Comparison of ENCODE assay signal across 16 mouse cellular contexts in the genomic region with DNA sequence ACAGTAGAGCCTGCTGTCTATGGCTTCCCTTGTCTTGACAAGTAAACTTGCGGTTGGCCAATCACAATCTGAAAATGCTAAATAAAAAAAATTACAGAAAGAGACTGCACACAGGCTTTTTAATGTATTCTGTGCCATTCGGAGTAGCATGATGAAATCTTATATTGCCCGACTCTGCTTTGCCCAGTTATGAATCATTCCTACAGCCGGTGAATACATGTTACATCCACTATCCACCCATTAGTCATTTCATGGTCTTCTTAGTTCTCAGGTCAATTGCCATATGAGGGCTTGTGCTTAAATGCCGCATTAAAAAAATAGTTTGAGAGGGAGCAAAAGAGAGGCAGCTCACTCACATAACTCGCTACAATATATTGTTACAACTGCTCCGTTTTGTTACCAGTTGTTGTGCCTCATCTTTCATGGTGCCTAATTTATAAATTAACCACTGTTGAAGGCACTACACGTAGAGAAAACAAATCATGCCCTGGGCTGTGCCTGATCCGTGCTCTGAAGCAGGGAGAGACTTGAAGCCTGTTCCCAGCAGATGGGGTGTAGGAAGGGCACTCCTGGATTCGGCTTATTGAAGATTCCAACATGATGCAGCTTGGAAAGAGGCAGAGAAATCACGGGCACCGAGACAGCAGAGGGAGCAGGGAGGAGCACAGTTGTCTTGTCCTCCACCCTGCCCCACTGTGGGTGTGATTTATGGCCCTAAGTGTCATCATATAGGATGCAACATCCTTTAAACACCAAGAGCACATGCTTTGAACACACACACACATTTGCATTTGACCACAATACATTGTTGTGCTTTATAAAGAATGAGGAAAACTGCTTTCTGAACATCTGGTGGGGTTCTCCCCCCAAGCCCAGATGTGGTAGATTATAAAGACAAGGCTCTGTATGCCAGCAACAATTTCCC.
A peak's percentile ranks its signal among the peaks of the same experiment; 100 is the strongest.
DNase-seq lines count a peak whose midpoint lies in the region; ATAC-seq lines count a peak whose summit lies in the region.
"Had no signal": no experiment of that assay in that cellular context is flagged by ENCODE, and none has a peak within 500 bp of the region (broad histone marks: within the 10 kb centered on the region; RNA-seq: fewer than 3 reads in every experiment).

No protein-coding gene starts in this region.

- no peak overlapping the region for H3K4me3 ChIP-seq in hindbrain, embryonic 10.5 days
- H3K4me3 ChIP-seq in hindbrain, embryonic 12.5 days, result no peak overlapping the region
- H3K4me3 ChIP-seq in embryonic facial prominence, embryonic 14.5 days (ENCODE audit: low read depth, low read length), result no peak overlapping the region
- H3K4me3 ChIP-seq in limb, embryonic 15.5 days, result no peak overlapping the region
- H3K4me3 ChIP-seq: heart, embryonic 12.5 days; intestine, embryonic 15.5 days had no signal

- peaks cover 15% of the 10 kb centered on the region for H3K4me1 ChIP-seq in hindbrain, embryonic 10.5 days (replicated peaks)
- peaks cover 24% of the 10 kb centered on the region for H3K4me1 ChIP-seq in hindbrain, embryonic 12.5 days
- peaks cover 11% of the 10 kb centered on the region; the same call in 1 of the 2 replicates for H3K4me1 ChIP-seq in embryonic facial prominence, embryonic 14.5 days (ENCODE audit: control insufficient read depth, insufficient read depth, low read length)
- H3K4me1 ChIP-seq in limb, embryonic 15.5 days, result peaks cover 20% of the 10 kb centered on the region
- H3K4me1 ChIP-seq: heart, embryonic 12.5 days; intestine, embryonic 15.5 days had no signal

- 87% methylated on average over 12 of the region's 12 CpGs for WGBS in hindbrain, embryonic 10.5 days
- 74% methylated on average over 12 of the region's 12 CpGs for WGBS in hindbrain, embryonic 12.5 days
- WGBS in embryonic facial prominence, embryonic 14.5 days, result 49% methylated on average over 12 of the region's 12 CpGs
- WGBS in limb, embryonic 15.5 days, result 52% methylated on average over 12 of the region's 12 CpGs

- H3K9me3 ChIP-seq in hindbrain, embryonic 10.5 days, result no peaks in the 10 kb centered on the region
- H3K9me3 ChIP-seq in hindbrain, embryonic 12.5 days (replicated peaks), result no peaks in the 10 kb centered on the region
- no peaks in the 10 kb centered on the region for H3K9me3 ChIP-seq in embryonic facial prominence, embryonic 14.5 days (ENCODE audit: control insufficient read depth, low read length)
- no peaks in the 10 kb centered on the region for H3K9me3 ChIP-seq in limb, embryonic 15.5 days
- H3K9me3 ChIP-seq: heart, embryonic 12.5 days; intestine, embryonic 15.5 days had no signal

- no peak overlapping the region for H3K4me2 ChIP-seq in hindbrain, embryonic 12.5 days (replicated peaks)
- H3K4me2 ChIP-seq in embryonic facial prominence, embryonic 14.5 days (ENCODE audit: low read depth, low read length), result no peak overlapping the region
- no peak overlapping the region for H3K4me2 ChIP-seq in limb, embryonic 15.5 days
- H3K4me2 ChIP-seq: heart, embryonic 12.5 days; intestine, embryonic 15.5 days; lung, embryonic 14.5 days had no signal

- peak overlapping the region; percentile 53; the same call in 1 of the 2 replicates for H3K27ac ChIP-seq in hindbrain, embryonic 10.5 days
- no peak overlapping the region for H3K27ac ChIP-seq in hindbrain, embryonic 12.5 days
- peak overlapping the region; percentile 53 for H3K27ac ChIP-seq in embryonic facial prominence, embryonic 14.5 days (replicated peaks; ENCODE audit: low read depth, low read length)
- peak overlapping the region; percentile 65 for H3K27ac ChIP-seq in limb, embryonic 15.5 days
- H3K27ac ChIP-seq: intestine, embryonic 15.5 days; kidney, postnatal 0 days had no signal

- H3K36me3 ChIP-seq in hindbrain, embryonic 10.5 days, result no peaks in the 10 kb centered on the region
- H3K36me3 ChIP-seq in hindbrain, embryonic 12.5 days, result no peaks in the 10 kb centered on the region
- no peaks in the 10 kb centered on the region for H3K36me3 ChIP-seq in embryonic facial prominence, embryonic 14.5 days (ENCODE audit: control insufficient read depth, insufficient read depth, low read length)
- no peaks in the 10 kb centered on the region for H3K36me3 ChIP-seq in limb, embryonic 15.5 days
- H3K36me3 ChIP-seq: heart, embryonic 12.5 days; intestine, embryonic 15.5 days had no signal

- no peak overlapping the region for H3K9ac ChIP-seq in hindbrain, embryonic 12.5 days
- no peak overlapping the region for H3K9ac ChIP-seq in embryonic facial prominence, embryonic 14.5 days (ENCODE audit: low read depth, low read length)
- H3K9ac ChIP-seq in limb, embryonic 15.5 days, result no peak overlapping the region
- H3K9ac ChIP-seq: heart, embryonic 12.5 days; intestine, embryonic 15.5 days; lung, embryonic 14.5 days had no signal

- H3K27me3 ChIP-seq in hindbrain, embryonic 10.5 days (ENCODE audit: insufficient read depth, poor library complexity, severe bottlenecking), result peaks cover 3% of the 10 kb centered on the region; the same call in 1 of the 2 replicates
- no peaks in the 10 kb centered on the region for H3K27me3 ChIP-seq in hindbrain, embryonic 12.5 days
- no peaks in the 10 kb centered on the region for H3K27me3 ChIP-seq in embryonic facial prominence, embryonic 14.5 days (replicated peaks; ENCODE audit: control insufficient read depth, insufficient read depth, low read length)
- no peaks in the 10 kb centered on the region for H3K27me3 ChIP-seq in limb, embryonic 15.5 days
- H3K27me3 ChIP-seq: intestine, embryonic 15.5 days had no signal

- no peak for DNase-seq in hindbrain, embryonic 10.5 days (ENCODE audit: low spot score)
- DNase-seq in 3T3-L1 (ENCODE audit: low read depth, low spot score), result peak; percentile 73
- DNase-seq in embryonic facial prominence, embryonic 14.5 days (ENCODE audit: low spot score), result peak; percentile 64
- DNase-seq in kidney, adult 9 months, result no peak
- no peak for DNase-seq in adipocyte (ENCODE audit: low spot score)
- DNase-seq: B cell, adult 2 months; cerebellum, adult 2 months; gastrocnemius, postnatal 14 days; heart, postnatal 4 days; lung, embryonic 14.5 days had no signal

- ATAC-seq in hindbrain, embryonic 12.5 days (ENCODE audit: low FRiP score), result no peak
- 0 out of 2 replicates have a peak, but pooled peaks have one; percentile 44 for ATAC-seq in embryonic facial prominence, embryonic 14.5 days (ENCODE audit: low read depth)
- ATAC-seq in limb, embryonic 15.5 days (ENCODE audit: insufficient number of reproducible peaks, low FRiP score, low TSS enrichment, low read depth), result 0 out of 2 replicates have a peak, but pooled peaks have one; percentile 42
- no peak for ATAC-seq in megakaryocyte-erythroid progenitor cell, adult 5-6 weeks (replicated peaks; ENCODE audit: low FRiP score, low TSS enrichment, poor library complexity, severe bottlenecking)
- ATAC-seq: intestine, embryonic 15.5 days had no signal

Comparison
In these comparisons a context has a peak if more than half of its experiments do, and no peak if none do; other contexts are left out.
1. DNase-seq: peak in 3T3-L1 (single experiment) and embryonic facial prominence, embryonic 14.5 days (single experiment); none in hindbrain, embryonic 10.5 days (single experiment), kidney, adult 9 months (single experiment) and adipocyte (single experiment).
2. ATAC-seq: peak in embryonic facial prominence, embryonic 14.5 days (single experiment) and limb, embryonic 15.5 days (single experiment); none in hindbrain, embryonic 12.5 days (single experiment) and megakaryocyte-erythroid progenitor cell, adult 5-6 weeks (single experiment).